Mouse (Mus musculus): ENCODE results near the gene Cd3e. TPM values are rescaled to one million over a fixed set of nuclear protein-coding genes. Genes with fewer than 3 reads are reported as not detected.

Cd3e gene
- polyA plus RNA-seq, 1 experiment from 2014 or later, result not detected

DNA sequence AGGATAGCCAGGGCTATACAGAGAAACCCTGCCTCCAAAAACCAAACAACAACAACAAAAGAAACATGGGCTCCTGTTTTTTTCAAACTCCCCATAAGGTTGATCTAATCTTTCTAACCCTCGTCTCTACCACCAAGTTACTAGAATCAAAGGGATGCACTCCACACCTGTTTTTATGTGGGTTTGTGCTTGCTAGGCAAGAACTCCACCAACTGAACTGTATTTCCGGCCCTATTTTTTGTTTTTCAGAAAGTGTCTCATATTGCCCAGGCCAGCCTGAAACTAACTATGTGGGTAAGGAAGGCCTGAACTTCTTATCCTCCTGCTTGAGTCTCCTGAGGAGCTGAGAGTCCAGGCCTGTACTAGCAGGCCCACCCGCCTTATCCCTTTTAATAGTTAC is 55.0 kb downstream of the Cd3e start:
- no peak overlapping the region for H3K27ac ChIP-seq
- WGBS, result 95% methylated on average over 3 of the region's 3 CpGs
- no peak overlapping the region for H3K4me3 ChIP-seq
- H3K36me3 ChIP-seq (replicated peaks), result peaks cover 86% of the 10 kb centered on the region
- no peaks in the 10 kb centered on the region for H3K27me3 ChIP-seq (ENCODE audit: poor library complexity, severe bottlenecking)
- H3K4me1 ChIP-seq, result no peaks in the 10 kb centered on the region
- no peaks in the 10 kb centered on the region for H3K9me3 ChIP-seq
- no peak for DNase-seq (ENCODE audit: extremely low spot score, low spot score)

Other genes starting within 250 kb of the Cd3e start
- gene Arcn1, start 241.8 kb downstream of the Cd3e start, polyA plus RNA-seq (2016; fragmentation: Nextera tagmentation; extraction: Ambion mirVana), result 159 and 168 TPM in 2 replicates
- 110 TPM in 2 replicates for gene Ift46, start 241.7 kb downstream of the Cd3e start, polyA plus RNA-seq (2016; fragmentation: Nextera tagmentation; extraction: Ambion mirVana)
- 2.1 and 3.0 TPM in 2 replicates for gene Tmem25, start 210.3 kb downstream of the Cd3e start, polyA plus RNA-seq (2016; fragmentation: Nextera tagmentation; extraction: Ambion mirVana)
- gene Ttc36, start 206.6 kb downstream of the Cd3e start, polyA plus RNA-seq (2016; fragmentation: Nextera tagmentation; extraction: Ambion mirVana), result not detected in 2 replicates
- gene Kmt2a, start 128.3 kb downstream of the Cd3e start, polyA plus RNA-seq (2016; fragmentation: Nextera tagmentation; extraction: Ambion mirVana), result 10.3 and 10.8 TPM in 2 replicates
- gene Atp5l, start 88.9 kb downstream of the Cd3e start, polyA plus RNA-seq (2016; fragmentation: Nextera tagmentation; extraction: Ambion mirVana), result 509 and 532 TPM in 2 replicates
- 23.8 and 24.8 TPM in 2 replicates for gene Ube4a, start 44.0 kb downstream of the Cd3e start, polyA plus RNA-seq (2016; fragmentation: Nextera tagmentation; extraction: Ambion mirVana)
- not detected in 2 replicates for gene Cd3g, start 29.2 kb downstream of the Cd3e start, polyA plus RNA-seq (2016; fragmentation: Nextera tagmentation; extraction: Ambion mirVana)
- gene Cd3d, start 27.8 kb downstream of the Cd3e start, polyA plus RNA-seq (2016; fragmentation: Nextera tagmentation; extraction: Ambion mirVana), result not detected in 2 replicates
- gene Mpzl2, start 30.2 kb upstream of the Cd3e start, polyA plus RNA-seq (2016; fragmentation: Nextera tagmentation; extraction: Ambion mirVana), result 3.2 and 3.5 TPM in 2 replicates
- 2.3 and 2.7 TPM in 2 replicates for gene Mpzl3, start 45.6 kb upstream of the Cd3e start, polyA plus RNA-seq (2016; fragmentation: Nextera tagmentation; extraction: Ambion mirVana)
- gene Jaml, start 69.6 kb upstream of the Cd3e start, polyA plus RNA-seq (2016; fragmentation: Nextera tagmentation; extraction: Ambion mirVana), result 0.52 and 0.54 TPM in 2 replicates
- gene Scn2b, start 108.2 kb upstream of the Cd3e start, polyA plus RNA-seq (2016; fragmentation: Nextera tagmentation; extraction: Ambion mirVana), result 3.6 and 4.5 TPM in 2 replicates
- 0.25 and 0.41 TPM in 2 replicates for gene Scn4b, start 128.8 kb upstream of the Cd3e start, polyA plus RNA-seq (2016; fragmentation: Nextera tagmentation; extraction: Ambion mirVana)
- gene BC049352, start 172.4 kb upstream of the Cd3e start, polyA plus RNA-seq (2016; fragmentation: Nextera tagmentation; extraction: Ambion mirVana), result not detected in 2 replicates
- 0.19 TPM in 1 of 2 replicates, not detected in the other for gene Tmprss4, start 194.5 kb upstream of the Cd3e start, polyA plus RNA-seq (2016; fragmentation: Nextera tagmentation; extraction: Ambion mirVana)